Mouse (Mus musculus): ENCODE measurements around the gene Abcf3.

The Abcf3 gene

DNA sequence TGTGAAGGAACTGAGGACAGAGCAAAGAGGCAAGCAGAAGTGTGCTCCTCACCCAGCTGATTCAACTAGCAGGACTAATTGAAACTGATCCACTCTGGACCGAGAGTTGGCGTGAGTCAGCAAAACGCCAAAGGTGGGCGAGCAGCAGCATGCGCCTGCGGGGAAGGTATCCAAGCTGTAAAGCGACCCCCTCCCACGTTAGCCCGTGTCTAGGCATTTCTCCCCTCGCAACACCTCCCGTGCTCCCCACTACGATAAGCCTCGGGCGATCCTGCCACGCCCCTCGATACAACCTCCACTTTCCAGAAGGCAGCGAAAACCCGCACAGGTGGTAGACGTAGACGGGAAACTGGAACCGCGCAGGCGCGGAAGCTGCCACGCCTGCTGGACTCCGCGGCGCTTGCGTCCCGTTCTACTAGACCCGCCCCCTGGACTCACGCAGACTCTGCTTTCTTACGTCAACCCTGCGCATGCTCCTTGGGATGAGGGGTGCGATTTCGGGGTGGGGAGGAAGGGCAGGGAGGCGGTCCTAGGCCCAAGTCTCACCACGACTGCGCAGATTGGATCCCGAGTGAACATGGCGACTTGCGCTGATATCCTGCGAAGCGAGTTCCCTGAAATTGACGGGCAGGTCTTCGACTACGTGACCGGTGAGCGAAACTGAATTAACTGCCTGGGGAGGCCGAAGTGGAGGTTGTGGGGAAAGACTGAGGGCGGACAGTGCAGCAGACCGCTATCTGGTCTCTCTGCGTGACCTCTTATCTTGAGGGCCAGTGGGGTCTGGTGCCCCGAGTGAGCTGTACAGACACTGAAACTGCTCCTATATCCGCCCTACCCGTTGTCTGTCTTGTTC lies at the start of gene Abcf3:
Abcf3 (plus strand) TSS at position 482 of the 853 bp plus-strand sequence.
- in situ Hi-C loops (cut with MboI; ENCODE audit: low sequenced_read_pairs) = no loop called here

DNA sequence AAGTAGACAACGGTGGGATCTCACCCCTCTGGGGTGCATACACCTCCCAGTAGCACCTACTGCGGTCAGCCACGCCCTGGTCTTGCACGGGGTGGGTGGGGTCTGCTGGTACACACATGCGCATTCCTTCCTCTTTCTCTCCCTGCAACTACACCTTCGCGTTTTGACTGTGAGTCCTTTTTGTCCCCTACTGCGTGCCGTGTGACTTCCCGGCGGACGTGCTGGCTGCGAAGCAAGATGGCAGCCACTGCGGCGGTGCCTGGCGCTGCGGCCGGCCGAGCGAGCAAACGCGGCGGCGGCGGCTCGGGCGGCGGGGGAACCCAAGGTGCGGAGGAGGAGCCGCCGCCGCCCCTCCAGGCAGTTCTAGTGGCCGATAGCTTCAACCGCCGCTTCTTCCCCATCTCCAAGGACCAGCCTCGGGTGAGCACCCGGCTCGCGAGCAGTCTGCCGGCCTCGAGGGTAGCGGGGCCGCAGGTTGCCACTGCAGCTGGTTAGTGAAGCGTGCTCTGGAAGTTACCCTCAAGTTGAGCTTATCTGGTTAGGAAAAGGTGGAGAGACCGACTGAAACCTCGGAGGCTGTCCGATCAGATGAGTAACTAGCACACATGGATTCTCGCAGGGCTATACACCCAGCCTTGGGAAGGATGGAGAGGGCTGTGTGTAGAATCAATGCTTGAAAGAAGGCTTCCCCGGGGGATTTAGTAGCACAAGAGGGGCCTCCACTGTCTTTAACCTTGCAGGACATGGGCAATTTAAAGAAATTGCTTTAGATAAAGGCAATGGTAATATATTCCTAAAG lies 49.5 kb upstream of the Abcf3 start, which contains the start of gene Eif2b5:
Eif2b5 (plus strand) TSS at position 141 of the 799 bp plus-strand sequence.
- in situ Hi-C loops (cut with MboI; ENCODE audit: low sequenced_read_pairs) = no loop called here

DNA sequence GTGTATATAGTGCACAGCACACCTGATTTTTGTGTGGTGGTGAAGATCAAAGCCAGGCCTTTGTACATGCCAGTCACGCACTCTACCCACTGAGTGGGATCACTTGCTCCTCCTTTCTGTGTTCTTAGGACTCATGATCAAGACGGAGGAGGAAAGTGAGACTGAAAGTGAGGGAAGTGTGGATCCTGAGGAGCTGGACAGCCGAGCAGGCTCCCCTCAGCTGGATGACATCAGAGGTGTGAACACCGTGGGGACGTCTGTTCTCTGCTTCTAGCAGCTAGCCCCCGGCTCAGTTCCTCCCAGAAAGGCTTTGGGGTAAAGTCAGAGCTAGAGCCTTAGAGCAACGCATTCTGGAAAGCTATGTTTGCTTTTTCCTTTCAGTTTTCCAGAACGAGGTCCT lies 42.4 kb upstream of the Abcf3 start:
- in situ Hi-C loops (cut with MboI; ENCODE audit: low sequenced_read_pairs) = loop anchor here (10.0 kb wide), 1 partner anchor 139 kb away; no protein-coding TSS in a partner anchor

DNA sequence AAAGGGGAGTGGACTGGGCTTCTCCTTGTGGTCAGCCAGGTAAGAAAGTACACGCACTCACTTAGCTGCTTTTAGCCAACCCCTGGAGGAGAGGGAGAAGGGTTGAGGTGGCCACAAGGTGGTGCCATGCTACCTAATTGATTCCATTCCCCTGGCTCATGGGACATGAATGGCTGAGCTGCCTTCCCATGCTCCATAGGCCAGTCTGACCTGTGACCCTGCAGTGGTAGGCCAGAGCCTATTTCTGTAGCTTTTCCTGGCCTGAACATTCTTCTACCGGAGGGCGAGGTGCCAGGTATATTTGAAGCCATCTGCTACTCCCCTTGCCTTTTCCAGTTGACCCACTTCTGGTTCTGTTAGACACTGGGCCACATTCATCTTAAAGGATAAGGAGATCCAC lies 39.0 kb upstream of the Abcf3 start:
- in situ Hi-C loops (cut with MboI; ENCODE audit: low sequenced_read_pairs) = loop anchor here (10.0 kb wide), 1 partner anchor 135 kb away; no protein-coding TSS in a partner anchor

DNA sequence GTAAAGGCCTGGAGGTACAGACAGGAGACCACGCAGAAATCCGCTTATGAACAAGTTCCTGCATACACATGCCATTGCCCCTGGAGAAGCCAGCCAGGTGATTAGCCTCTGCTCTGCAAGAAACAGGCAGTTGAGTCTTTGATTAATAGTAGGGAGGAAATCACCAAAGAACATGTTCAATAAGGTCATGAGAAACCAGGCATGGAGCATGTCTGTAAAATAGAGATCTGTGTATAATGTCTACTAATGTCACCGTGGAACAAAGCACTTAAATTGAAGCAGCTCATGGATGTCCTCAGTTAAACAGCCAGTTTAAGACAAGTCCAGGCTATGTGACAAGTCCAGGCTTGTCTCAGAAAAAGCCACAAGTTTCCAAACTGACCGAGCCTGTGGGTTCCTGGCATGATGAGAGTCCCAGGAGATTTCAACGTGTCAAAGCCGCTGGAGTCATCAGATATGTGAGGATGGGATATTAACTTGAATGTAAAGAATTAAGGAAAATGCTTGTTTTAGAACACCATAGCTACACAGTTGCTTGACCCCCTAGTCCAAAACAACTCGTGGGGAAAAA lies 37.0 kb upstream of the Abcf3 start:
- in situ Hi-C loops (cut with MboI; ENCODE audit: low sequenced_read_pairs) = no loop called here

DNA sequence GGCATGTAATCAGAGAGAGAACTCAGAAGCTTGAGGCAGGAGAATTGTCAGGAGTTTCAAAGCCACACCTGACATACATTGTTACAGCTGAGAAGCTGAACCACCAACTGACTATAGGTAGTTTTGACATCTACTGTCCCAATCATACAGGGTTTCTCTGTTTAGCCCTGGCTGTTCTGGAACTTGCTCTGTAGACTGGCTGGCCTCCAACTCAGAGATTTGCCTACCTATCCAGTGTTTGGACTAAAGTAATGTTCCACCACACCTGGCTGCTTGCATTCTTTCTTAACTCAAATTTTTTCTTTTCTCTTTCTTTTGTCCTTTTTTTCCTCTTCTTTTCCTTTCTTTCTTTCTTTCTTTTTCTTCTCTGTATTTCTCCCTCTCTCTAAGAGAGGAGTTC lies 32.3 kb upstream of the Abcf3 start:
- in situ Hi-C loops (cut with MboI; ENCODE audit: low sequenced_read_pairs) = no loop called here

DNA sequence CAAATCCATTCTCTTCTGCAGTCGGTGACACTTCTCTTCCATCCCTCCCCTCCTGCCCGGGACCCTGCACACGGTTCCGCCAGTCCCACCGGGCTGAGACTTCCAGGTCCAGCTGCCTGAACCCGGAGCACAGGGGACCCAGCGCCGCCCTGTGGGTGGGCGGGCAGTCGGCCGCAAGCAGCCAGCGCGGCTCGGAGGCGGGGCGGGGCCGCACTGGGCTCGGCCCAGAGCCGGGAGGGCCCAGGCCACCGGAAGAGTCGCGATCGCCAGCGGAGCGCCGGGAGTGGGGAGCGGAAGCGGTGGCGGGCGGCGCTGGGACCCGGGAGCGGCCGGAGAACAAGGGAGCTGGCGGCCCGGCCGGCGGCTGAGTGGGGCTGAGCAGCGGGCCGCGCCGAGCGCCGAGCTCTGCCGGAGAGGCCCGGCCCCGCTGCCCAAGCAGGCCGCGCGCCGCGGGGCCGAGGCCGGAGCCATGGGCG lies 31.6 kb upstream of the Abcf3 start, which contains the start of gene Dvl3:
Dvl3 (plus strand) TSS at position 257 of the 476 bp plus-strand sequence.
- in situ Hi-C loops (cut with MboI; ENCODE audit: low sequenced_read_pairs) = no loop called here

DNA sequence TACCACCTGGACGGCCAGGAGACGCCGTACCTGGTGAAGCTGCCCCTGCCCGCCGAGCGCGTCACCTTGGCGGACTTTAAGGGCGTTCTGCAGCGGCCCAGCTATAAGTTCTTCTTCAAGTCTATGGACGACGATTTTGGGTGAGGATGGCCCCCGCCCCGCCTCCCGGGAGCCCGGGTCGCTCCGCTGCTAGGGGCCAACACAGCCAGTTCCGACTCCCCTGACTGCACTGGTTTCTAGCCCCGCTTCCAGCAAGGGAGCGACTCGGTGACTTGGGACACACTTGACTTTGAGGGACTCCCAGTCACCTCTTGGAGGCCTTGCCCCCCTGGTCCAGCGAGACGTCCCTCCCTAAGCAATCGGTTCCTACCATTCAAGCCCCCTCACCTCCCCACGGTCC lies 31.2 kb upstream of the Abcf3 start:
- in situ Hi-C loops (cut with MboI; ENCODE audit: low sequenced_read_pairs) = no loop called here

DNA sequence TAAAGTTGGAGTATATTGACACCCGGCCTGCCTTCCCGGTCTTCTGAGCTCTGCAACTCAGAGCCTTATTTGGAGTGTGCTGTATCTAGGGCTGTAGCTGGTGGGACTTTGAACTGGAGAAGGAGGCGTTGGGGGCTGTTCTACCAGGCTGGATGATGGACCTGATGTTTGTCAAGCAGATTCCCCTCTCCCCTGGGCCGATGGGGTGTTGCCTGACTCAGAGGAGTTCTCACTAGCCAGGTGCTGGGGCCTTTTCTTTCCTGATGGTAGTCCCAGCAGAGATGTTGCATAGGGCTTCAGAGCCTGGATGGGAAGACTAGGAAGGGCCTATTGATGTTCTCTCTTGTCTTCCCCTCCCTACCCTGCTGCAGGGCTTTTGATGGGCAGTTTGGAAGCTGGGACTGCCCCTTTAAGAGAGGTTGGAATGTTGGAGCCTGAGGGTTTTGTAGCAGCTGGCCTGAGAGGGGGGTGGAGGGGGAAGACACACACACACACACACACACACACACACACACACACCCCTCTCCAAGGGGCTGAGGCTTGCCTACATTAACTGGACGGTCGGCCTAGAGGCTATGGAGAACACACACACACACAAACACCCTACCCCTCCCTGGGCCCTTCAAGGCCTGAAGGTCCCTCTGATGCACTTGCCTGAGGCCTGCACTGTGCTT lies 30.5 kb upstream of the Abcf3 start:
- in situ Hi-C loops (cut with MboI; ENCODE audit: low sequenced_read_pairs) = no loop called here

DNA sequence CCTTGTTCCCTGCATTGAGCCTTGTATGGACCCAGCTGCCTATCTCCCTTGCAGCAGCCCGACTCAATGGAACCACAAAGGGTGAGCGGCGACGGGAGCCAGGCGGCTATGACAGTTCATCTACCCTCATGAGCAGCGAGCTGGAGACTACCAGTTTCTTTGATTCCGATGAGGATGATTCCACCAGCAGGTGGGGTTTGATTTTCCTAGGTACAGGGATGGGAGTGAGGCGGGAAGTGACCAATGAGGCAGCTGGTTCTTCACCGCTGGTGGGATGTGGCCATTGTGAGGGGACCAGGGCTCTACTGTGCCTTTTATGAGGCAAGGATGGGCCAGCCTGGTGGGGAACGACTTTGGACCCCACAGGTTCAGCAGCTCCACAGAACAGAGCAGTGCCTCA lies 24.5 kb upstream of the Abcf3 start:
- in situ Hi-C loops (cut with MboI; ENCODE audit: low sequenced_read_pairs) = no loop called here

DNA sequence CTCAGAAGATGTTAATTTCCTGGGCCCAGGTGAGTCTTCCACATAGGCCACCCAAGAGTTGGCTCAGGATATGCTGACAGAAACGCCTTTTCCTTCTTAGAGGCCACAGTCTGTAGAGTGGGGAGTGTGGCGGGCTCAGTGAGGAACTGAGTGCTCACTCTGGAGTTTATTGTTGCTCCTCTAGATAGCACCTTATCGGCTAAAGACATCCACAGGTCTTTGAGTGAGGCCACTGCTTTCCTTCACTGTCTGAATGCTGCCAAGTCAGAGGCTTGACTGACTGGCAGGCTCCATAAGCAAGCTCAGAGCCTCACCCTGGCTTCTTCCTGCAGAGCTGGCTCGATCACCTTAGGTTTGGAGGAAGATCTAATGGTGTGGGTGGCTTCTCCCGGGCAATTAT lies 19.6 kb upstream of the Abcf3 start:
- in situ Hi-C loops (cut with MboI; ENCODE audit: low sequenced_read_pairs) = no loop called here

DNA sequence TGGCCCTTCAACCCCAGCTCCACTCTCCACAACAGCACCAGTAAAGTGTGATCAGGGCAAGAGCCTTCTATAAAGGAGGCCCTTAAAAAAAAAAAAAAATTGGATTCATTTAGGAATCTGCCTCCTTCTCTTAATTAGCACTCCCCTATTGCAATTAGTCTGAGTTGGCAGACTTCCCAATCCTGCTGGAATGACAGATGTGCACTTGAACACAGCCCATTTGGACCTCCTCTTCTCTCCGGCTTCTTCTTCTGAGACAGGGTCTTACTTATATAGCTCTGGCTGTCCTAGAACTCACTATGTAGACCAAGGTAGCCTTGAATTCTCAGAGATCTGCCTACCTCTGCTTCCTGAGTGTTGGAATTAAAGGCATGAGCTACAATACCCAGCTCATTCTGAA lies 19.0 kb upstream of the Abcf3 start:
- in situ Hi-C loops (cut with MboI; ENCODE audit: low sequenced_read_pairs) = no loop called here

DNA sequence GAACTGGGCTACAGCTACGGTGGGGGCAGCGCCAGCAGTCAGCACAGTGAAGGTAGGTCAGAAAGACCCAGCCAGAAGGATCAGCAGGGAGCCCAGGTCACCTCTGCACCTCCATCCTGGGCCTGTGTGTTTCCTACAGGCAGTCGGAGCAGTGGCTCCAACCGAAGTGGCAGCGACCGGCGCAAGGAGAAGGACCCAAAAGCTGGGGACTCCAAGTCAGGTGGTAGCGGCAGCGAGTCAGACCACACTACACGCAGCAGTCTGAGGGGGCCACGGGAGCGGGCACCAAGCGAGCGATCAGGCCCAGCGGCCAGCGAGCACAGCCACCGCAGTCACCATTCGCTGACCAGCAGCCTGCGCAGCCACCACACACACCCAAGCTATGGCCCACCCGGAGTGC lies 17.4 kb upstream of the Abcf3 start:
- in situ Hi-C loops (cut with MboI; ENCODE audit: low sequenced_read_pairs) = no loop called here

DNA sequence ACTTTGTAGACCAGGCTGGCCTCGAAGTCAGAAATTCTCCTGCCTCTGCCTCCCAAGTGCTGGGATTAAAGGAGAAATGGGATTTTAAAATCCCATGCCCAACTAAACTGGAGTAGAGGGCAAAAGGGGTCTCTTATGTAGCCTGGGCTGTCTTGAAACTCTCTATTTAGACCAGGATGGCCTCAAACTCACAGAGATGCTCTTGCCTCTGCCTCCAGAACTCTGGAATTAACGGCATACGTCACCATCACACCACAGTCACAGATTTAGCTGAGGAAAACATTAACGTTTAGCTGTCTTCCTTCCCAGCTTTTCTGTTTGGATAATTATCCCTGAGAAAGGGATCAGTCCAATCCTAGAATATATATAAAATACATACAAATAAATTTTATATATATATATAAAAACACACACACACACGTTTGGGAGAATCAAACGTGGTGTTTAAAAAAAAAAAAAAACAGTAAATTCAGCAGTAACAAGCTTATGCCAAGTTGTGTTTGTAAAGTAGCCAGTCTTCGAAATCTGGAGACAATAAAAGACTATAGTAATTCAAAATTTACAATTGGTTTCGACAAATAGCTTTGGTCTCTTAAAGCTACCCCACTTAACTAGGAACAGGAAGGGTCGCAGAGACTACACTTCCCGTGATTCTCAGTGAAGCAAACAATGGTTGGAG lies 13.6 kb upstream of the Abcf3 start:
- in situ Hi-C loops (cut with MboI; ENCODE audit: low sequenced_read_pairs) = no loop called here

DNA sequence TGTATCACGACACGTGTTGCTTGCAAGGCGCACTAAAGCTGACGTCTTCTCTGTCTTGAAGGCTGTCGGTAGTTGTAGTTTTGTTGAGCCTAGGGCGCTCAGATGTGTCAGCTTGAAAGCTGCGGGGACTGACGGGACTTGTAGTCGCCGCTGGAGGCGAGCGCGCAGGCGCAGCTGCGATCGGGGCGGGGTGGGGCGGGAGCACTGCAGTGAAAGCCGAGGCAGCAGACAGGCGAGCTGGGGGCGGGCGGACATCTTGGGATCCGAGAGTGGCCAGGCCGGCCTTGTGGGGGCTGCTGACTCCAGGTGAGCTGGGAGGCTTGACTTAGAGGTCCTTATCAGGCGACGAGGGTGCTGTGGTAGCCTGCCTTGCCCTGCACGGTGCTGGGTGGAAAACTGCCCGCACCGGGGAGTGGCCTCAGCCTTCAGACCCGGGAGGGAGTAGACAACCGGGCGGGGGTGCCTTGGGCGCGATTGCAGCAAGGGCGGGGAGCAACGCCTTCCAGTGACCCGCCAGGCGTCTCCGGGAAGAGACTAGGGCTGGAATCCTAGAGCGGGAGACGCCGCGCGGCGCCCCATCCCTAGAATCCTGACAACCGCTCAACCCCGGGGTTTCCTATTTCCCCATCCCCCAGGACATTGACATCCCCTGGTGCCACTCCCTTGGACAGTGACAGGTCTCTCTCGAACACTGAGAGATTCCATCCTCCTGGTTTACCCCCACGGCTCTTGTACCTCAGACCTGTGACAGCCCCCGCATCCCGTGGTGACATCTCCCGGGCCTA lies 12.9 kb upstream of the Abcf3 start, which contains the start of gene Ap2m1:
Ap2m1 (plus strand) TSS at position 183 of the 785 bp plus-strand sequence.
- in situ Hi-C loops (cut with MboI; ENCODE audit: low sequenced_read_pairs) = no loop called here

DNA sequence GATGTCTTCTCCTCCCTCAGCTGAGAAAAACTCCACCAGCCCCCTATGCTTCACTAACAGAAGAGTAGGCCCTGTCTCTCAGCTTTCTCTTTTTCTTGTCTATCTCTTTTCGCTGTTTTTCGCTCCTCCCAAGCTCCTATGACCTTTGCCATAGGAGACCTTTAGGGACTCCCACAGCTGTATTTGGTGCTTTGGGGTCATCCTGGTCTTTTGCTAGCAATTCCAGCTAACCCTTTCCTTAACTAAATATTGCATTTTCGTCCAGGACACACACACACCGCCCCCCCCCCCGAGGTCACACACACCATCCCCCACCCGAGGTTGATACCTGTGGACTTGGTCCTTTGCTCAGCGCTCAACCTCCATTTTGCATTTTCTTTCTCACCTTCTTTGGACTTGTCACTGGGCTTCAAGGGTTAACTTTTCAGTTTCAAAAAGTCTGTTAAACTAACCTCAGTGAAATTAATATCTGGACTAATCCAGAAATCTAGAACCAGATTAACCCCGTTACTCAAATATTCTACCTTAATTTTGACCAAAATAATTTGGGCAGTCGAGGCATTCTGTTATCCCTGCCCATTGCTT lies 12.2 kb upstream of the Abcf3 start:
- in situ Hi-C loops (cut with MboI; ENCODE audit: low sequenced_read_pairs) = no loop called here

DNA sequence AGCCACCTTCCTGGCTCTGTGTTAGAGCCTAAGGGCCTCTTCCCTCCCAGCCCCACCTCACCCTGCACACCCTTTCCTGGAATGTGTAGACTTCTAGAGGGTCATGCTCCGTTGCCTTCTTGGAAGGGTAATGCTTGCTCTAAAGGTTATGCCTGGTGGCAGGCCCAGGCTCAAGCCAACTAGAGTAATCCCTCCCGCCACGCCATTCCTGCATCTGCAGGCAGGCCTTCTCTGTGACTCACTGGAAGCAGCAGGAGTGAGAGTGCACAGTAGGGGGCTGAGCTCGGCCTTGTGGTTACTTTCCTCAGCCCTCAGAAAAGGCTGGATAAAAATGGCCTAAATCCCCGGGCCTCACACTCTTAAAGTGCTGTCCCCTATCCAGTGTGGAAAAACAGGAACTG lies 11.3 kb upstream of the Abcf3 start:
- in situ Hi-C loops (cut with MboI; ENCODE audit: low sequenced_read_pairs) = no loop called here

DNA sequence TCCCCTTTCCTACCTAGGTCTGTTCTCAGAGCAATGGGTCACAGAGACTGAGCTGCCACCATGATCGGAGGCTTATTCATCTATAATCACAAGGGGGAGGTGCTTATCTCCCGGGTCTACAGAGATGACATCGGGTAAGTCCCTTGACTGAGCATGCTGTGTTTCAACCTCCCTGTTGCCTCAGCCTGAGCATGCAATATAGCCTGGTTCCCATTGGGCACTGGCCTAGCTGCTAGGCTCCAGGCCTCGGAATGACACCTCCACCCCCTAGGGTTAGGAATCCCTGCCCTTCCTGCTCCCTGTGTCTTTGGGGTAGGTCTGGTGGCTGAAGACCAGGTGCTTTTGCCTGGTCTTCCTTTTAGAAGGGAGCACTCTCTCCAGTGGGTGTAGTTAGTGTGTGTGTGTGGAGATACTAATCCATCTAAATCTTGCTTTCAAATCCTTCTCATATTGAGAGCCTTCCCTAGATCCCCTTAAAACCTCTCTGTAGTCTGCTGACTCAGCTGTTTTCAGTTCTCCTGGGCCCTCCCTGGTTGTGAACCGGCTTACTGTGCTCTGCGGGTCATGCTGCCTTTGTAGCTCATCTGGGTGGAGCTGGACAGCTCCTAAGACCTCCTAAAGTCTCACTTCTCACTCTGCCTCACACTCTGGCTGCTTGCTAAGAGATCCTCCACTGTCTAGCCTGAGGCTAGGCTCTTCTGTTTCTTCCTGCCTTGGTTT lies 10.6 kb upstream of the Abcf3 start:
- in situ Hi-C loops (cut with MboI; ENCODE audit: low sequenced_read_pairs) = no loop called here

Data from CH12F3 (cell line).